Mouse (Mus musculus): ENCODE results near the gene Gcnt4.

DNA sequence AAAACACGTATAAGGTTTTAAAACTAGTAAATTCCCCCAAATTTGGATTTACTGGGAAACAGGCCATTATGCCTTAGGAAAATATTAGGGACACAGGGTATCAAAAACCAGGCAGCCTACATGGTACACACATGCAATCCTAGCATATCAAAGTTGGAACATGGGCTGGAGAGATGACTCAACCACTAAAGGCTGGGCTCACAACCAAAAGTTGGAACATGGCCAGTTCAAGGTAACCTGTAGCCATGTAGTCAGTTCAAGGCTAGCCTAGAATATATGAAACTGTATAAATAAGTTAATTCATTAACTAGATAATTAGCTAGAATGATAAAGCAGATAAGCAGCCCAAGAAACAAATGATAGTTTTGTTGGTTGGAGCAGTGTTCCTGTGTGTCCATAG, 3.3 kb downstream of the Gcnt4 start:
- TF ChIP-seq CTCF (IDR thresholded peaks at IDR 0.05; ENCODE audit: borderline replicate concordance, insufficient read depth, low read length) (no peak), POLR2A (IDR thresholded peaks at IDR 0.05; ENCODE audit: low read depth, low read length) (no peak)
